Mouse (Mus musculus) frontal cortex, postnatal 14 days (tissue): Measurements from ENCODE around the gene Gm8300.
A peak's percentile ranks its signal among the peaks of the same experiment; 100 is the strongest.
"Not testable (repeated sequence)": the region's sequence is repeated elsewhere in the genome, so short reads cannot be mapped to it uniquely, and the experiment has no call there.

Experiments
- DNase-seq, 2 experiments: peaks; one replicate each; pipeline ENCODE4 v3.0.0; 2022; ENCODE audit warnings: low spot score in 2 of 2

Gene Gm8300

GRCm38 (mm10) chr12:87514016-87514415 is at the start of gene Gm8300:
Gm8300 (plus strand) TSS chr12:87514316.
- not testable (repeated sequence) for DNase-seq

- no peak for DNase-seq
Observed at GRCm38 (mm10) chr12:87464678-87465297, 49.3 kb upstream of the Gm8300 start.

- DNase-seq: no peak
Observed at GRCm38 (mm10) chr12:87470263-87471136, 43.6 kb upstream of the Gm8300 start.

- DNase-seq: no peak
Observed at GRCm38 (mm10) chr12:87471421-87471963, 42.6 kb upstream of the Gm8300 start.

GRCm38 (mm10) chr12:87471964-87472786 is 41.9 kb upstream of the Gm8300 start, which contains the start of gene Snw1:
Snw1 (minus strand) TSS chr12:87472274.
- peak; percentile 89 to 90 for DNase-seq

- no peak for DNase-seq
Observed at GRCm38 (mm10) chr12:87474756-87475155, 39.4 kb upstream of the Gm8300 start.

- not testable (repeated sequence) for DNase-seq
Observed at GRCm38 (mm10) chr12:87482482-87482881, 31.6 kb upstream of the Gm8300 start.

- DNase-seq: not testable (repeated sequence)
Observed at GRCm38 (mm10) chr12:87488683-87489082, 25.4 kb upstream of the Gm8300 start.

GRCm38 (mm10) chr12:87494421-87494820 is 19.7 kb upstream of the Gm8300 start, which contains the start of gene Gm5788:
Gm5788 (plus strand) TSS chr12:87494721.
- not testable (repeated sequence) for DNase-seq

- DNase-seq: not testable (repeated sequence)
Observed at GRCm38 (mm10) chr12:87519616-87520015, 5.5 kb downstream of the Gm8300 start.

GRCm38 (mm10) chr12:87543927-87544326 is 29.8 kb downstream of the Gm8300 start:
- no peak for DNase-seq

- DNase-seq: not testable (repeated sequence)
Observed at GRCm38 (mm10) chr12:87550628-87551027, 36.5 kb downstream of the Gm8300 start.
